Mouse (Mus musculus) intestine, embryonic 15.5 days (tissue): ENCODE measurements around the gene Col27a1. TPM values are rescaled to one million over a fixed set of nuclear protein-coding genes. Genes with fewer than 3 reads are reported as not detected.
A peak's percentile ranks its signal among the peaks of the same experiment; 100 is the strongest.

ENCODE experiments used
- ATAC-seq: fragments of 200-750 bp; cut with Nextera tagmentation; 2 replicates; pipeline ENCODE4 v1.8.0; 2017; ENCODE audit warnings: moderate TSS enrichment, moderate library complexity
- H3K27ac ChIP-seq: fragments of 300-500 bp; sonication (generic); 2 replicates; pipeline ENCODE4 v1.5.1; 2015; ENCODE audit warnings: mild to moderate bottlenecking, inconsistent platforms
- H3K27me3 ChIP-seq: fragments of 300-500 bp; sonication (generic); replicated peaks from 2 replicates; pipeline ENCODE4 v1.6.1; 2015; ENCODE audit warnings: inconsistent platforms
- H3K36me3 ChIP-seq: fragments of 300-500 bp; sonication (generic); 2 replicates; pipeline ENCODE4 v1.6.1; 2015; ENCODE audit warnings: inconsistent platforms
- H3K4me1 ChIP-seq: fragments of 300-500 bp; sonication (generic); replicated peaks from 2 replicates; pipeline ENCODE4 v1.6.1; 2015; ENCODE audit warnings: inconsistent platforms
- H3K4me2 ChIP-seq: fragments of 300-500 bp; sonication (generic); replicated peaks from 2 replicates; pipeline ENCODE4 v1.6.1; 2015; ENCODE audit warnings: mild to moderate bottlenecking, inconsistent platforms
- H3K4me3 ChIP-seq: fragments of 300-500 bp; sonication (generic); replicated peaks from 2 replicates; pipeline ENCODE4 v1.5.1; 2015; ENCODE audit warnings: inconsistent platforms
- H3K9ac ChIP-seq: fragments of 300-500 bp; sonication (generic); 2 replicates; pipeline ENCODE4 v1.6.1; 2015; ENCODE audit warnings: inconsistent platforms
- H3K9me3 ChIP-seq: fragments of 300-500 bp; sonication (generic); 2 replicates; pipeline ENCODE4 v1.6.1; 2016; ENCODE audit warnings: inconsistent platforms
- WGBS: fragments of 180-500 bp; shearing (Covaris S2); methylation state at CpG from one replicate; pipeline ENCODE4 v1.1.7; 2015; 5-methylcytosine and 5-hydroxymethylcytosine counted together
- polyA plus RNA-seq: library from polyadenylated mRNA; unstranded; fragments of >200 nt; fragmentation: Nextera tagmentation; extraction: Ambion mirVana; gene quantifications from 2 replicates; pipeline ENCODE4 v1.2.1, GENCODE M21; 2015

Col27a1 gene
- 13.1 and 13.3 TPM in 2 replicates for polyA plus RNA-seq

- Histone ChIP-seq H3K9me3 (no peaks in the 10 kb centered on the region), H3K36me3 (no peaks in the 10 kb centered on the region), H3K27ac (0 out of 2 replicates have a peak within 1 kb of the TSS, but pooled peaks have one; percentile 27), H3K4me2 (peak within 1 kb of the TSS; percentile 98), H3K9ac (peak within 1 kb of the TSS; percentile 53), H3K4me1 (peaks cover 26% of the 10 kb centered on the region), H3K27me3 (peaks cover 3% of the 10 kb centered on the region; the same call in 1 of the 2 replicates), H3K4me3 (peak within 1 kb of the TSS; percentile 91)
- peak; percentile 35 for ATAC-seq
- under 1% methylated on average over 59 of the region's 61 CpGs for WGBS
Measured at GRCm38 (mm10) chr4:63213907-63214621, at the start of gene Col27a1. Col27a1 (plus strand) TSS chr4:63214004.

DNA sequence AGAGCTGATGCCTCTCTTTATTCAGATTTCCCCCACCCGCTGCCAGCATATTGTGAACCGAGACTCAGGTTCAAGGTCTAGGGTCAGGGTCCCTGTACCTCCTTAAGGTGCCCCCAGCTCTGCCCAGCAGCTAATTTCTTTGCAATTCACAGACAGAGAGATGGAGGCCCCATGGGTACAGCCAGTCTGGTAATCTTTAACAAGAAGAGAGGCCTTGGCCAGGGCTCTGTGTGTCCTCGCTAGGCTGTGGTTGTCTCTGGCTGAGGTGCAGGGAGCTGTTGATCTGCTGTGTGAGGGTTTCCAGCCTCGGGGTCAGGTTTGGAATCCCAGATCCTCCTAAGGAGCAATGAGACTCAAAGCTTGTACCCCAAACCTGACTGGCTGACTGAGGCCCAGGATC is 48.2 kb upstream of the Col27a1 start:
- peak overlapping the region; percentile 45 for H3K27ac ChIP-seq
- no peak overlapping the region for H3K9ac ChIP-seq
- peak overlapping the region; percentile 20 for H3K4me2 ChIP-seq
- ATAC-seq: peak; percentile 59
- H3K36me3 ChIP-seq: no peaks in the 10 kb centered on the region
- H3K9me3 ChIP-seq: no peaks in the 10 kb centered on the region
- peaks cover 14% of the 10 kb centered on the region; the same call in 1 of the 2 replicates for H3K4me1 ChIP-seq
- WGBS: 65% methylated on average over 4 of the region's 4 CpGs
- H3K4me3 ChIP-seq: no peak overlapping the region
- H3K27me3 ChIP-seq: no peaks in the 10 kb centered on the region

GRCm38 (mm10) chr4:63166323-63166722 is 47.5 kb upstream of the Col27a1 start:
- Histone ChIP-seq H3K27me3 (no peaks in the 10 kb centered on the region), H3K9me3 (no peaks in the 10 kb centered on the region), H3K4me3 (no peak overlapping the region), H3K36me3 (no peaks in the 10 kb centered on the region), H3K4me2 (peak overlapping the region; percentile 20), H3K27ac (peak overlapping the region; percentile 45), H3K9ac (no peak overlapping the region), H3K4me1 (peaks cover 14% of the 10 kb centered on the region; the same call in 1 of the 2 replicates)
- 76% methylated on average over 5 of the region's 5 CpGs for WGBS
- ATAC-seq: peak; percentile 44

- H3K4me1 ChIP-seq: peaks cover 14% of the 10 kb centered on the region; the same call in 1 of the 2 replicates
- H3K27me3 ChIP-seq: no peaks in the 10 kb centered on the region
- H3K4me3 ChIP-seq: peak overlapping the region; percentile 46
- H3K9me3 ChIP-seq: no peaks in the 10 kb centered on the region
- H3K4me2 ChIP-seq: peak overlapping the region; percentile 53
- peak overlapping the region; percentile 42 for H3K9ac ChIP-seq
- 71% methylated on average over 4 of the region's 4 CpGs for WGBS
- H3K27ac ChIP-seq: no peak overlapping the region
- ATAC-seq: no peak
- H3K36me3 ChIP-seq: no peaks in the 10 kb centered on the region
Measured at GRCm38 (mm10) chr4:63170061-63170460, 43.7 kb upstream of the Col27a1 start.

- peak overlapping the region; percentile 86 for H3K27ac ChIP-seq
- H3K4me1 ChIP-seq: peaks cover 12% of the 10 kb centered on the region; the same call in 1 of the 2 replicates
- H3K4me2 ChIP-seq: peak overlapping the region; percentile 53
- H3K9ac ChIP-seq: peak overlapping the region; percentile 42
- peak; percentile 6; the same call in 1 of the 2 replicates for ATAC-seq
- no peaks in the 10 kb centered on the region for H3K27me3 ChIP-seq
- no peaks in the 10 kb centered on the region for H3K36me3 ChIP-seq
- 23% methylated on average over 24 of the region's 24 CpGs for WGBS
- no peaks in the 10 kb centered on the region for H3K9me3 ChIP-seq
- H3K4me3 ChIP-seq: peak overlapping the region; percentile 46
Measured at GRCm38 (mm10) chr4:63171122-63171521, 42.7 kb upstream of the Col27a1 start.

GRCm38 (mm10) chr4:63171969-63172685 is 41.7 kb upstream of the Col27a1 start, which contains the start of gene Kif12:
Kif12 (minus strand) TSS chr4:63172131.
- 50% methylated on average over 4 of the region's 4 CpGs for WGBS
- H3K4me3 ChIP-seq: peak within 1 kb of the TSS; percentile 46
- H3K4me2 ChIP-seq: peak within 1 kb of the TSS; percentile 53
- H3K27me3 ChIP-seq: no peaks in the 10 kb centered on the region
- 0 out of 2 replicates have a peak, but pooled peaks cover 6% of the 10 kb centered on the region for H3K4me1 ChIP-seq
- ATAC-seq: peak; percentile 97
- H3K9ac ChIP-seq: peak within 1 kb of the TSS; percentile 42
- H3K36me3 ChIP-seq: no peaks in the 10 kb centered on the region
- no peaks in the 10 kb centered on the region for H3K9me3 ChIP-seq
- peak within 1 kb of the TSS; percentile 86 for H3K27ac ChIP-seq

GRCm38 (mm10) chr4:63181556-63181955 is 32.2 kb upstream of the Col27a1 start:
- H3K4me2 ChIP-seq: no peak overlapping the region
- H3K9ac ChIP-seq: no peak overlapping the region
- H3K4me1 ChIP-seq: peaks cover 7% of the 10 kb centered on the region; the same call in 1 of the 2 replicates
- H3K36me3 ChIP-seq: no peaks in the 10 kb centered on the region
- H3K9me3 ChIP-seq: no peaks in the 10 kb centered on the region
- no peaks in the 10 kb centered on the region for H3K27me3 ChIP-seq
- 4% methylated on average over 5 of the region's 5 CpGs for WGBS
- ATAC-seq: peak; percentile 76
- H3K27ac ChIP-seq: no peak overlapping the region
- no peak overlapping the region for H3K4me3 ChIP-seq

DNA sequence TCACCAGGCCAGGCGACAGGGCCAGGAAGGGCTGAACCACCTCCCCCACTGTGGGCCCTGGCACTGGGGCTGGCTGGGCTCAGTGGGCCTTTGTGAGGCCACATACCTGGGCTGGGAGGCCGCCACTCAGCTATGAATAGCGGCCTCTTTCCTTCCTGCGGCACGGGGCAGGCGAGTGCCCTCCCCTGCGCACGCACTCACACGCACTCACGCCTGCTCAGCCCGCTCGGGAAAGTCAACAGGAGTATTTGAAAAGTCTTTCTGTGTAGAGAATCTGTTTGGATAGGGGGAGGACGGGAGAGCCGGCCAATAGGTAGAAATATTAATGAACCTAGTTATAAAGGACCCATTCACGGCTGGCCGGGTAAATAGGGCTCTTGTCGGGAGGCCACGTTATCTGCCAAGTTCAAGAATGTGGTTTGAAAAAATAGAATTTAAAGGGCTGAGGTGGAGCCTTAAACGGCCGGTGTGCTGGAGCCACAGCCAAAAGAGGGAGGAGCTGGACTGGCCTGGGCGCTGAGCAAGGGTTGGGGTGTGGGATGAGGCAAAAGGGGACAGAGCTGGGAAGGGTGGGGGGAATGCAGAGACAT is 27.4 kb upstream of the Col27a1 start:
- ATAC-seq: peak; percentile 71
- no peaks in the 10 kb centered on the region for H3K27me3 ChIP-seq
- H3K27ac ChIP-seq: 0 out of 2 replicates have a peak overlapping the region, but pooled peaks have one; percentile 27
- no peak overlapping the region for H3K4me3 ChIP-seq
- no peak overlapping the region for H3K9ac ChIP-seq
- 37% methylated on average over 21 of the region's 21 CpGs for WGBS
- 0 out of 2 replicates have a peak overlapping the region, but pooled peaks have one; percentile 0 for H3K4me2 ChIP-seq
- no peaks in the 10 kb centered on the region for H3K36me3 ChIP-seq
- H3K4me1 ChIP-seq: peaks cover 16% of the 10 kb centered on the region
- H3K9me3 ChIP-seq: no peaks in the 10 kb centered on the region

GRCm38 (mm10) chr4:63191641-63192040 is 22.2 kb upstream of the Col27a1 start:
- H3K36me3 ChIP-seq: no peaks in the 10 kb centered on the region
- peak overlapping the region; percentile 71 for H3K27ac ChIP-seq
- peaks cover 10% of the 10 kb centered on the region for H3K4me1 ChIP-seq
- 50% methylated on average over 5 of the region's 5 CpGs for WGBS
- no peak overlapping the region for H3K4me3 ChIP-seq
- no peaks in the 10 kb centered on the region for H3K27me3 ChIP-seq
- peak; percentile 88 for ATAC-seq
- H3K9me3 ChIP-seq: no peaks in the 10 kb centered on the region
- no peak overlapping the region for H3K9ac ChIP-seq
- 0 out of 2 replicates have a peak overlapping the region, but pooled peaks have one; percentile 6 for H3K4me2 ChIP-seq

DNA sequence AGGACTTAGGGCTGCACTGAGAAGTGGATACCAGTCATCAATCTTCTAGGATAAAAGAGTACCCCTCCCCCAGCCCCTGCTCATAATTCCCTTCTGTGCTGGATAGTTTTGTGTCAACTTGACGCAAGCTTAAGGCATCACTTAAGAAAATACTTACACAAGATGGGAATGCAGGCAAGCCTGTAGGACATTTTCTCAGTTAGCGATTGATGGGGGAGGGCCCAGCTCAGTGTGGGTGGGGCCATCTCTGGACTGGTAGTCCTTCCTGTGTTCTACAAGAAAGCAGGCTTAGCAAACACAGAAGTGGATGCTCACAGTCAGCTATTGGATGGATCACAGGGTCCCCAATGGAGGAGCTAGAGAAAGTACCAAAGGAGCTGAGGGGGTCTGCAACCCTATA is 19.4 kb upstream of the Col27a1 start:
- WGBS: 68% methylated on average over 2 of the region's 2 CpGs
- Histone ChIP-seq H3K9ac (no peak overlapping the region), H3K27me3 (no peaks in the 10 kb centered on the region), H3K36me3 (no peaks in the 10 kb centered on the region), H3K27ac (no peak overlapping the region), H3K4me1 (peaks cover 5% of the 10 kb centered on the region), H3K4me3 (no peak overlapping the region), H3K9me3 (no peaks in the 10 kb centered on the region), H3K4me2 (no peak overlapping the region)
- ATAC-seq: no peak

DNA sequence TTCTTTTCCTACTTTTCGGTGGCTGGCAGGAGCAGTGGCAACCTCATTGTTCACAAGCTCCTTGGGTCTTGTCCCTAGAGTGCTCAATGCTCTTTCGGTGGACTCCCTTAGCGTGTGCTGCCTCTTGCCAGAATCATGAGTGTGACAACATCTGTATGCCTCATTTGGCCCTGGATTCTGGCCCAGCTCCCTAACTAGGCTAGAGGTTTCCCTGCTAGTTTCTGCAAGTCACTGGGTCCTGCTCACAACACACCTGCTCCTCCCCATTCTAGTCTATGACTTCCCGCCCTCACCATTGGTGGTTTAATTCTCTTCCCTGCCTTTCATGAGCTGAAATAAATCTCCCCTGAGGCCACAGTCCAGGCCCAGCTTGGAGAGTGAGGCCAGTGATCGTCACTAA is 14.4 kb upstream of the Col27a1 start:
- no peak overlapping the region for H3K4me3 ChIP-seq
- H3K4me1 ChIP-seq: no peaks in the 10 kb centered on the region
- H3K9ac ChIP-seq: no peak overlapping the region
- no peaks in the 10 kb centered on the region for H3K9me3 ChIP-seq
- 90% methylated on average over 5 of the region's 5 CpGs for WGBS
- no peak for ATAC-seq
- H3K36me3 ChIP-seq: no peaks in the 10 kb centered on the region
- no peaks in the 10 kb centered on the region for H3K27me3 ChIP-seq
- H3K27ac ChIP-seq: no peak overlapping the region
- no peak overlapping the region for H3K4me2 ChIP-seq

- Histone ChIP-seq H3K4me3 (no peak overlapping the region), H3K9ac (no peak overlapping the region), H3K4me2 (no peak overlapping the region), H3K4me1 (peaks cover 3% of the 10 kb centered on the region), H3K27me3 (no peaks in the 10 kb centered on the region), H3K27ac (no peak overlapping the region), H3K9me3 (no peaks in the 10 kb centered on the region), H3K36me3 (no peaks in the 10 kb centered on the region)
- WGBS: 88% methylated on average over 7 of the region's 7 CpGs
- no peak for ATAC-seq
Measured at GRCm38 (mm10) chr4:63203874-63204273, 9.9 kb upstream of the Col27a1 start.
